Mouse (Mus musculus) heart, embryonic 10.5 days (tissue): ENCODE measurements around the gene Selenov. TPM values are rescaled to one million over a fixed set of nuclear protein-coding genes. Genes with fewer than 3 reads are reported as not detected.

Experiments
- DNase-seq: peaks from one replicate; pipeline ENCODE4 v3.0.0-alpha.2; 2017; ENCODE audit warnings: low spot score
- H3K27ac ChIP-seq: fragments of 300-500 bp; sonication (generic); 2 replicates; pipeline ENCODE4 v1.5.1; 2016; ENCODE audit warnings: mild to moderate bottlenecking
- H3K27me3 ChIP-seq: fragments of 300-500 bp; sonication (generic); 2 replicates; pipeline ENCODE4 v1.6.1; 2016; ENCODE audit warnings: mild to moderate bottlenecking; ENCODE audit not compliant: poor library complexity, insufficient read depth, severe bottlenecking
- H3K36me3 ChIP-seq: fragments of 300-500 bp; sonication (generic); 2 replicates; pipeline ENCODE4 v1.6.1; 2016; ENCODE audit warnings: mild to moderate bottlenecking, moderate library complexity
- H3K4me1 ChIP-seq: fragments of 300-500 bp; sonication (generic); 2 replicates; pipeline ENCODE4 v1.6.1; 2016; ENCODE audit warnings: mild to moderate bottlenecking
- H3K4me3 ChIP-seq: fragments of 300-500 bp; sonication (generic); 2 replicates; pipeline ENCODE4 v1.5.1; 2016; ENCODE audit warnings: mild to moderate bottlenecking, moderate library complexity
- H3K9me3 ChIP-seq: fragments of 300-500 bp; sonication (generic); 2 replicates; pipeline ENCODE4 v1.6.1; 2016; ENCODE audit warnings: mild to moderate bottlenecking, moderate library complexity
- WGBS: fragments of 180-500 bp; shearing (Covaris S2); methylation state at CpG from one replicate; pipeline ENCODE4 v1.1.7; 2016; 5-methylcytosine and 5-hydroxymethylcytosine counted together
- polyA plus RNA-seq: library from polyadenylated mRNA; unstranded; fragments of >200 nt; fragmentation: Nextera tagmentation; extraction: Ambion mirVana; gene quantifications from 2 replicates; pipeline ENCODE4 v1.2.1, GENCODE M21; 2016

The Selenov gene
- polyA plus RNA-seq, 1 experiment from 2014 or later: not detected

- H3K36me3 ChIP-seq: peaks cover 5% of the 10 kb centered on the region; the same call in 1 of the 2 replicates
- no peaks in the 10 kb centered on the region for H3K9me3 ChIP-seq
- H3K27ac ChIP-seq: peak within 1 kb of the TSS; percentile 93
- peak; percentile 96 for DNase-seq
- H3K4me1 ChIP-seq: peaks cover 6% of the 10 kb centered on the region; the same call in 1 of the 2 replicates
- no peaks in the 10 kb centered on the region for H3K27me3 ChIP-seq
- H3K4me3 ChIP-seq: peak within 1 kb of the TSS; percentile 72
- WGBS: 3% methylated on average over 68 of the region's 68 CpGs
These were observed 13.2 kb downstream of the Selenov start, which contains the start of gene Eid2b for GRCm38 (mm10) chr7:28277615-28278278. Eid2b (plus strand) TSS chr7:28277739.

GRCm38 (mm10) chr7:28277237-28277614, 13.8 kb downstream of the Selenov start:
- H3K27ac ChIP-seq: no peak overlapping the region
- H3K4me1 ChIP-seq: peaks cover 6% of the 10 kb centered on the region; the same call in 1 of the 2 replicates
- H3K36me3 ChIP-seq: peaks cover 10% of the 10 kb centered on the region
- WGBS: 56% methylated on average over 8 of the region's 8 CpGs
- H3K9me3 ChIP-seq: no peaks in the 10 kb centered on the region
- no peaks in the 10 kb centered on the region for H3K27me3 ChIP-seq
- DNase-seq: no peak
- peak overlapping the region; percentile 72; the same call in 1 of the 2 replicates for H3K4me3 ChIP-seq

GRCm38 (mm10) chr7:28271761-28272160, 19.2 kb downstream of the Selenov start:
- H3K4me1 ChIP-seq: no peaks in the 10 kb centered on the region
- H3K27me3 ChIP-seq: no peaks in the 10 kb centered on the region
- H3K27ac ChIP-seq: no peak overlapping the region
- DNase-seq: no peak
- H3K36me3 ChIP-seq: peaks cover 30% of the 10 kb centered on the region
- H3K9me3 ChIP-seq: no peaks in the 10 kb centered on the region
- no peak overlapping the region for H3K4me3 ChIP-seq
- 68% methylated on average over 3 of the region's 3 CpGs for WGBS

- no peak for DNase-seq
- H3K4me3 ChIP-seq: no peak overlapping the region
- 90% methylated on average over 12 of the region's 12 CpGs for WGBS
These were observed 21.6 kb downstream of the Selenov start for GRCm38 (mm10) chr7:28269355-28269754.

GRCm38 (mm10) chr7:28268576-28268975, 22.4 kb downstream of the Selenov start:
- no peaks in the 10 kb centered on the region for H3K9me3 ChIP-seq
- no peaks in the 10 kb centered on the region for H3K27me3 ChIP-seq
- peaks cover 30% of the 10 kb centered on the region for H3K36me3 ChIP-seq
- no peak for DNase-seq
- H3K4me3 ChIP-seq: peak overlapping the region; percentile 91
- H3K4me1 ChIP-seq: no peaks in the 10 kb centered on the region
- H3K27ac ChIP-seq: peak overlapping the region; percentile 95
- 29% methylated on average over 16 of the region's 16 CpGs for WGBS

More at GRCm38 (mm10) chr7:28269355-28269754, 21.6 kb downstream of the Selenov start:
- H3K4me1 ChIP-seq: no peaks in the 10 kb centered on the region
- no peaks in the 10 kb centered on the region for H3K9me3 ChIP-seq
- no peak overlapping the region for H3K27ac ChIP-seq
- H3K27me3 ChIP-seq: no peaks in the 10 kb centered on the region
- H3K36me3 ChIP-seq: peaks cover 30% of the 10 kb centered on the region

GRCm38 (mm10) chr7:28268042-28268531, 22.9 kb downstream of the Selenov start:
- H3K4me1 ChIP-seq: no peaks in the 10 kb centered on the region
- H3K4me3 ChIP-seq: peak overlapping the region; percentile 91
- H3K27ac ChIP-seq: peak overlapping the region; percentile 95
- under 1% methylated on average over 49 of the region's 62 CpGs for WGBS
- H3K36me3 ChIP-seq: peaks cover 27% of the 10 kb centered on the region
- peak; percentile 78 for DNase-seq
- no peaks in the 10 kb centered on the region for H3K27me3 ChIP-seq
- H3K9me3 ChIP-seq: no peaks in the 10 kb centered on the region

- WGBS: 7% methylated on average over 55 of the region's 57 CpGs
- no peaks in the 10 kb centered on the region for H3K9me3 ChIP-seq
- peak within 1 kb of the TSS; percentile 95 for H3K27ac ChIP-seq
- H3K27me3 ChIP-seq: no peaks in the 10 kb centered on the region
- peaks cover 21% of the 10 kb centered on the region for H3K36me3 ChIP-seq
- H3K4me1 ChIP-seq: no peaks in the 10 kb centered on the region
- peak; percentile 88 for DNase-seq
- peak within 1 kb of the TSS; percentile 91 for H3K4me3 ChIP-seq
These were observed 23.6 kb downstream of the Selenov start, which contains the start of gene Eid2 for GRCm38 (mm10) chr7:28267129-28268041. Eid2 (plus strand) TSS chr7:28267881.

GRCm38 (mm10) chr7:28265391-28265790, 25.6 kb downstream of the Selenov start:
- Histone ChIP-seq H3K4me3 (no peak overlapping the region), H3K27me3 (no peaks in the 10 kb centered on the region), H3K9me3 (no peaks in the 10 kb centered on the region), H3K27ac (no peak overlapping the region), H3K4me1 (no peaks in the 10 kb centered on the region), H3K36me3 (peaks cover 11% of the 10 kb centered on the region; the same call in 1 of the 2 replicates)
- DNase-seq: no peak
- WGBS: 85% methylated on average over 13 of the region's 13 CpGs

GRCm38 (mm10) chr7:28263786-28264185, 27.2 kb downstream of the Selenov start:
- 7% methylated on average over 15 of the region's 15 CpGs for WGBS
- H3K27ac ChIP-seq: no peak overlapping the region

GRCm38 (mm10) chr7:28262861-28263260, 28.1 kb downstream of the Selenov start:
- H3K36me3 ChIP-seq: no peaks in the 10 kb centered on the region
- H3K4me3 ChIP-seq: no peak overlapping the region
- WGBS: 41% methylated on average over 5 of the region's 5 CpGs
- H3K4me1 ChIP-seq: no peaks in the 10 kb centered on the region
- H3K9me3 ChIP-seq: no peaks in the 10 kb centered on the region
- no peak overlapping the region for H3K27ac ChIP-seq
- DNase-seq: no peak
- no peaks in the 10 kb centered on the region for H3K27me3 ChIP-seq

More at GRCm38 (mm10) chr7:28263786-28264185, 27.2 kb downstream of the Selenov start:
- Histone ChIP-seq H3K4me3 (no peak overlapping the region), H3K27me3 (no peaks in the 10 kb centered on the region), H3K9me3 (no peaks in the 10 kb centered on the region), H3K36me3 (no peaks in the 10 kb centered on the region), H3K4me1 (no peaks in the 10 kb centered on the region)
- peak; percentile 87 for DNase-seq

GRCm38 (mm10) chr7:28255476-28255875, 35.5 kb downstream of the Selenov start:
- H3K4me1 ChIP-seq: no peaks in the 10 kb centered on the region
- H3K27ac ChIP-seq: no peak overlapping the region
- DNase-seq: no peak
- H3K27me3 ChIP-seq: no peaks in the 10 kb centered on the region
- H3K36me3 ChIP-seq: no peaks in the 10 kb centered on the region
- no peaks in the 10 kb centered on the region for H3K9me3 ChIP-seq
- 80% methylated on average over 6 of the region's 6 CpGs for WGBS
- H3K4me3 ChIP-seq: no peak overlapping the region

- H3K4me3 ChIP-seq: no peak overlapping the region
- no peaks in the 10 kb centered on the region for H3K4me1 ChIP-seq
- no peaks in the 10 kb centered on the region for H3K27me3 ChIP-seq
- H3K36me3 ChIP-seq: no peaks in the 10 kb centered on the region
- no peaks in the 10 kb centered on the region for H3K9me3 ChIP-seq
- no peak overlapping the region for H3K27ac ChIP-seq
- 87% methylated on average over 6 of the region's 6 CpGs for WGBS
- peak; percentile 41 for DNase-seq
These were observed 36.4 kb downstream of the Selenov start for GRCm38 (mm10) chr7:28254591-28254990.

GRCm38 (mm10) chr7:28251976-28252375, 39.0 kb downstream of the Selenov start:
- WGBS: 84% methylated on average over 17 of the region's 17 CpGs
- Histone ChIP-seq H3K4me3 (no peak overlapping the region), H3K4me1 (no peaks in the 10 kb centered on the region), H3K9me3 (no peaks in the 10 kb centered on the region), H3K27ac (no peak overlapping the region), H3K36me3 (no peaks in the 10 kb centered on the region), H3K27me3 (no peaks in the 10 kb centered on the region)
- DNase-seq: peak; percentile 39
